Mouse (Mus musculus): Measurements from ENCODE around the gene C8a.

Gene C8a

GRCm38 (mm10) chr4:104766065-104766464 is 110.1 kb downstream of the C8a start, which contains the start of gene C8b:
C8b (plus strand) TSS chr4:104766317.
- DNase-seq, result no peak
